Mouse (Mus musculus): ENCODE measurements around the gene Pih1d1. TPM values are rescaled to one million over a fixed set of nuclear protein-coding genes. Genes with fewer than 3 reads are reported as not detected.
"Not testable (repeated sequence)": the region's sequence is repeated elsewhere in the genome, so short reads cannot be mapped to it uniquely, and the experiment has no call there.

Pih1d1 gene
- polyA plus RNA-seq, 1 experiment = 48.7 TPM

DNA sequence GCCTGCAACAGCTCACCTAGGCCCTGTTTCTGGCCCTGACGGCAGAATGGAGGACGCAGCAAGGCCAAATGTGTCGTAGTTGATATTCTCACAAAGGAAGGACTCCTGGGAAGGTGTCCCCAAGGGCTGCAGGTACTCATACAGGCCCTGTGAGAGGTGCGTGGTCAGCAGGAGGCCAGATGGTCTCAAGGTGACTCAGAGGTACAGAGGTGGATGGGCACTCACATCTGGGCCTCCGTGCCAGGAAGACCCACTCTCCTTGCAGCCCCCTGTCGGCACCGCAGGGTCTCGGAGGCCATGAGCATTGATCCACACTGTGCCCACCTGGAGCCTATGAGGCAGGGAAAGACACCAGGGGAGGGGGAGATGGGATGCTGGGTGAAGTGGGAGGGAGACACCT, 8.6 kb upstream of the Pih1d1 start:
- no peak for DNase-seq (ENCODE audit: low read depth in 1 of 2, low spot score in 2 of 2)
- 94% methylated on average over 8 of the region's 8 CpGs for WGBS
- Histone ChIP-seq H3K4me3 (ENCODE audit: extremely low read depth, insufficient read depth, insufficient read length) (no peak overlapping the region), H3K36me3 (ENCODE audit: control insufficient read depth, insufficient read depth, low read length) (peaks cover 32% of the 10 kb centered on the region), H3K27ac (ENCODE audit: insufficient read depth, low read length) (no peak overlapping the region), H3K27me3 (ENCODE audit: control insufficient read depth, insufficient read depth, low read length) (no peaks in the 10 kb centered on the region), H3K4me1 (ENCODE audit: control insufficient read depth, insufficient read depth, insufficient read length) (no peaks in the 10 kb centered on the region; the same call in 1 of the 2 replicates)
- no peak for TF ChIP-seq POLR2A (IDR thresholded peaks at IDR 0.05; ENCODE audit: low read depth, low read length)
- TF ChIP-seq CTCF (IDR thresholded peaks at IDR 0.05; ENCODE audit: extremely low read depth, insufficient read depth, insufficient read length, insufficient replicate concordance) = no peak

DNA sequence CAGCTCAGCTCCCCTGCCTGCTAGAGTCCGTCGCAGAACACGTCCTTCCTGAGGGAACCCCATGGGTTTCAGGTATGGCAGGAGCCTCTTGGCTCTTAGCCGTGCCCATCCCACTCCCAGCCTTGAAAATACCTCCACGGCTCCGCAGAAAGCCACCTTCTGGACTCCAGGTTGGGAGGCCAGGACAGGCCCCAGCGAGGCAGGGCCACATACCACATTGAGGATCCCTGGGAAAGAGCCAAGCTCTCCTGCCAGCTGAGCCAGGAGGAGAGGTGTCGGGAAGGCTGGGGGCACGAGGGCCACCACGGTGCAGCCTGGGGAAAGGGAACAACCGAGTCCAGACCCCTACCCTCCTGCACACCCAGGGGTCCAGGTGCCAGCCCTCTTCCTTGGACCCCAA, 6.8 kb upstream of the Pih1d1 start:
- no peak overlapping the region for H3K27ac ChIP-seq (ENCODE audit: insufficient read depth, low read length)
- H3K4me1 ChIP-seq (ENCODE audit: control insufficient read depth, insufficient read depth, insufficient read length) = no peaks in the 10 kb centered on the region
- no peak overlapping the region for H3K4me3 ChIP-seq (ENCODE audit: extremely low read depth, insufficient read depth, insufficient read length)
- 96% methylated on average over 11 of the region's 11 CpGs for WGBS
- no peak for DNase-seq (ENCODE audit: low read depth in 1 of 2, low spot score in 2 of 2)
- TF ChIP-seq CTCF (IDR thresholded peaks at IDR 0.05; ENCODE audit: extremely low read depth, insufficient read depth, insufficient read length, insufficient replicate concordance) (no peak), POLR2A (IDR thresholded peaks at IDR 0.05; ENCODE audit: low read depth, low read length) (no peak)
- no peaks in the 10 kb centered on the region for H3K27me3 ChIP-seq (ENCODE audit: control insufficient read depth, insufficient read depth, low read length)
- H3K36me3 ChIP-seq (ENCODE audit: control insufficient read depth, insufficient read depth, low read length) = peaks cover 32% of the 10 kb centered on the region

DNA sequence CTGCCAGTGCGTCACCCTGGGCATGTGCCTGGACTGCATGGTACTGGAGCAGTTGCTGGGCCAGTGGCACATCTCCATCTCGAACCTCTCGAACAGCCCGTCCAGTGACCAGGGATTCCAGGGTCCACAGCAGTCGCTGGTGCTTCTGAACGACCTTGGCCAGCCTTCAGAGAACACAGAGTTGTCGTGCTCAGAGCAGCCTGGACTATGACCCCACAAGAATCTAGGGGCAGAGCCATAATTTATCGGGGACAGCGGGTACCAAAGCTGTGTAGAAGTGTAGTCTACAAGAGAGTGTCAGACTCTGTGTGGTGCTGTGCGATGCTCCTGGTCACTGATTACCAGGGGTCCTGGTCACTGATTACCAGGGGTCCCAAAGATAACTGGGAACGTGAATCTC, 6.2 kb upstream of the Pih1d1 start:
- H3K27ac ChIP-seq (ENCODE audit: insufficient read depth, low read length) = no peak overlapping the region

DNA sequence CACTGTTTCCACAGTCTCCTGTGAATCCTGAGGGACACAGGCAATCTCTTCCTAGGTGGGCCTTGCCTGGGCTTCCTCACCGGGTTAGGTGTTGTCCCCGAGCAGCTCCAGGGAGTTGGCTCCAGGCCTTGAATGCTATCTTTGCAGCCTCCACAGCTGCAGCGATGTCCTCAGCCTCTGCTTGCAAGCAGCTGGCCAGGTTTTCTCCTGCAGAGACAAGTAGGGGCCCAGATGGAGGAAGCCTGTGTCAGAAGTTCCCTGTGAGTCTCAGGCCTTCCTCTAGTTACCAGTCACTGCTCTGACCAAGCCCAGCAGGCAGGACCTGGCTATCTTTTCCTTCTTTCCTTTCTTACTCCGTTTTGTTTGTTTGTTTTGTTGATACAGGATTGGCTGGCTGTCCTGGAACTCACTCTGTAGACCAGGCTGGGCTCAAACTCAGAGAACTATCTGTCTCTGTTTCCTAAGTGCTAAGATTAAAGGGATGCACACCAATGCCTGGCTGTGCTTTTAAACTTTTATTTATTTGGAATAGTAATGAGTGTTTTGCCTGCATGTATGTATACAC, 5.5 kb upstream of the Pih1d1 start:
- TF ChIP-seq POLR2A (IDR thresholded peaks at IDR 0.05; ENCODE audit: low read depth, low read length) (no peak), CTCF (IDR thresholded peaks at IDR 0.05; ENCODE audit: extremely low read depth, insufficient read depth, insufficient read length, insufficient replicate concordance) (no peak)
- Histone ChIP-seq H3K27ac (ENCODE audit: insufficient read depth, low read length) (peak overlapping the region; percentile 3; the same call in 1 of the 2 replicates), H3K4me1 (ENCODE audit: control insufficient read depth, insufficient read depth, insufficient read length) (no peaks in the 10 kb centered on the region), H3K4me3 (ENCODE audit: extremely low read depth, insufficient read depth, insufficient read length) (no peak overlapping the region), H3K36me3 (ENCODE audit: control insufficient read depth, insufficient read depth, low read length) (peaks cover 25% of the 10 kb centered on the region), H3K27me3 (ENCODE audit: control insufficient read depth, insufficient read depth, low read length) (no peaks in the 10 kb centered on the region)
- no peak for DNase-seq (ENCODE audit: low read depth in 1 of 2, low spot score in 2 of 2)
- 83% methylated on average over 4 of the region's 4 CpGs for whole genome bisulfite sequencing

More for the DNA sequence above, 6.2 kb upstream of the Pih1d1 start:
- peaks cover 28% of the 10 kb centered on the region for H3K36me3 ChIP-seq (ENCODE audit: control insufficient read depth, insufficient read depth, low read length)
- no peak overlapping the region for H3K4me3 ChIP-seq (ENCODE audit: extremely low read depth, insufficient read depth, insufficient read length)
- no peak for DNase-seq (ENCODE audit: low read depth in 1 of 2, low spot score in 2 of 2)
- H3K27me3 ChIP-seq (ENCODE audit: control insufficient read depth, insufficient read depth, low read length) = no peaks in the 10 kb centered on the region
- TF ChIP-seq CTCF (IDR thresholded peaks at IDR 0.05; ENCODE audit: extremely low read depth, insufficient read depth, insufficient read length, insufficient replicate concordance) = no peak
- no peak for TF ChIP-seq POLR2A (IDR thresholded peaks at IDR 0.05; ENCODE audit: low read depth, low read length)
- H3K4me1 ChIP-seq (ENCODE audit: control insufficient read depth, insufficient read depth, insufficient read length) = no peaks in the 10 kb centered on the region
- WGBS = 95% methylated on average over 11 of the region's 11 CpGs

DNA sequence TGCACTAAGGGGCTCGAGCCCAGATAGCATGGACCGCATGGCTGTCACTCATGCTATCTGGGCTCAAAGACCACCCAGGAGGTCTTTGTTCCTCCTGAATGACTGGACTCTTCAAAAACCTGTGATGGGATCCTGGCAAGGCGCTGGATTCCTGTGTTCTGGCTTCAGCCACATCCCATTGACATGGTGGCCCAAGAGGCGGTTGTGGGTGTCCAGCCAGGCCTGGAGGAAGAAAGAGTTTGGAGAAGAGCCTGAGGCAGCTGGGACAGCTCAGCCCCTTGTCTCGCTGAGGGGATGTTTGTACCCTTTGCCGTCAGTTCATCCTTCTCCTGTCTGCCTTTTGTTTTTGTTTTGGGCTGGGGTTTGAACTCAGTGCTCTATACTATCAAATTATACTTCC, 4.6 kb upstream of the Pih1d1 start:
- H3K4me1 ChIP-seq (ENCODE audit: control insufficient read depth, insufficient read depth, insufficient read length) = no peaks in the 10 kb centered on the region
- H3K4me3 ChIP-seq (ENCODE audit: extremely low read depth, insufficient read depth, insufficient read length) = no peak overlapping the region
- H3K36me3 ChIP-seq (ENCODE audit: control insufficient read depth, insufficient read depth, low read length) = peaks cover 19% of the 10 kb centered on the region
- WGBS = 90% methylated on average over 6 of the region's 6 CpGs
- DNase-seq (ENCODE audit: low read depth in 1 of 2, low spot score in 2 of 2) = no peak
- TF ChIP-seq CTCF (IDR thresholded peaks at IDR 0.05; ENCODE audit: extremely low read depth, insufficient read depth, insufficient read length, insufficient replicate concordance) (no peak), POLR2A (IDR thresholded peaks at IDR 0.05; ENCODE audit: low read depth, low read length) (no peak)
- H3K27me3 ChIP-seq (ENCODE audit: control insufficient read depth, insufficient read depth, low read length) = no peaks in the 10 kb centered on the region
- H3K27ac ChIP-seq (ENCODE audit: insufficient read depth, low read length) = peak overlapping the region; percentile 15; the same call in 1 of the 2 replicates

DNA sequence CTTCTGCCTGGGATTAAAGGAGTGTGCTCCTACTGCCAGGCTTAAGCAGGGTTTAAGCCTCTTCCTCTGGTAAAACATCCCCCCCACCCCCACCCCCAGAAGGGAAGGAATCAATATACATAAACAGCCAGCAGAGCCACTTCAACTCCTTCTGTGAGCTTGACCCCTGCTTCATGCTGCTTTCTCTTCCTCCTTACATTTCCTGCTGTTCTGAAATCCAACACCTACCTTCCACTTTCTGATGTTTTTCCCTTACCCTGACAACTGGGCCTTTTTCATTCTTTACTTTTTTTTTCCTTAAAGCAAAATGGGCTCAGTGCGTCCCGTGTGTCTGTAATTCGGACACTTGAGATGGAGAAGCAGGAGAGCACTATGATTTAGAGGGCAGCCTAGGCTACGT, 3.8 kb upstream of the Pih1d1 start:
- WGBS = 77% methylated on average over 4 of the region's 4 CpGs
- peak overlapping the region; percentile 25 for H3K27ac ChIP-seq (ENCODE audit: insufficient read depth, low read length)
- H3K4me3 ChIP-seq (ENCODE audit: extremely low read depth, insufficient read depth, insufficient read length) = no peak overlapping the region
- DNase-seq (ENCODE audit: low read depth in 1 of 2, low spot score in 2 of 2) = no peak
- TF ChIP-seq POLR2A (IDR thresholded peaks at IDR 0.05; ENCODE audit: low read depth, low read length) (no peak), CTCF (IDR thresholded peaks at IDR 0.05; ENCODE audit: extremely low read depth, insufficient read depth, insufficient read length, insufficient replicate concordance) (no peak)
- no peaks in the 10 kb centered on the region for H3K27me3 ChIP-seq (ENCODE audit: control insufficient read depth, insufficient read depth, low read length)
- H3K4me1 ChIP-seq (ENCODE audit: control insufficient read depth, insufficient read depth, insufficient read length) = no peaks in the 10 kb centered on the region; the same call in 1 of the 2 replicates
- peaks cover 17% of the 10 kb centered on the region for H3K36me3 ChIP-seq (ENCODE audit: control insufficient read depth, insufficient read depth, low read length)

DNA sequence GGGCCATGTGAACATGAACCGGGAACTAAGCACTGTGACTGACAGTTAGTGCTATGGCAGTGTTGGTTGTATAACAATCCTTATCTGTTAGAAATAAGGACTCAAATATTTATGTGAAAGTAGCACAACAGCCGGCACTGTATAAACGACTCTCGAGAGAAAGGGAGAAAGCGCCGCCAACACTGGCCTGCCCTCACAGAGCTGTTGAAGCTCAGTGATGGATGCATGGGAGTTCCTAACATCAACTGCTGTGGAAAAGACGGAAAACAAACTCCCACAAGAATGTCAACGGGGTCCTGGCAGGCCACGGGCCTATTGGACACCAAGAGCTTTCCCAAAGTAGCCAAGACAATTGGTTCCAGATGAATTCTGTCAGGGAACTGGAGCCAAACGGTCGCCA, 2.8 kb upstream of the Pih1d1 start:
- H3K36me3 ChIP-seq (ENCODE audit: control insufficient read depth, insufficient read depth, low read length) = peaks cover 12% of the 10 kb centered on the region
- H3K4me3 ChIP-seq (ENCODE audit: extremely low read depth, insufficient read depth, insufficient read length) = no peak overlapping the region
- no peak for TF ChIP-seq POLR2A (IDR thresholded peaks at IDR 0.05; ENCODE audit: low read depth, low read length)
- no peak for TF ChIP-seq CTCF (IDR thresholded peaks at IDR 0.05; ENCODE audit: extremely low read depth, insufficient read depth, insufficient read length, insufficient replicate concordance)
- no peaks in the 10 kb centered on the region; the same call in 1 of the 2 replicates for H3K4me1 ChIP-seq (ENCODE audit: control insufficient read depth, insufficient read depth, insufficient read length)
- H3K27ac ChIP-seq (ENCODE audit: insufficient read depth, low read length) = no peak overlapping the region
- 77% methylated on average over 11 of the region's 11 CpGs for WGBS
- no peaks in the 10 kb centered on the region for H3K27me3 ChIP-seq (ENCODE audit: control insufficient read depth, insufficient read depth, low read length)
- no peak for DNase-seq (ENCODE audit: low read depth in 1 of 2, low spot score in 2 of 2)

DNA sequence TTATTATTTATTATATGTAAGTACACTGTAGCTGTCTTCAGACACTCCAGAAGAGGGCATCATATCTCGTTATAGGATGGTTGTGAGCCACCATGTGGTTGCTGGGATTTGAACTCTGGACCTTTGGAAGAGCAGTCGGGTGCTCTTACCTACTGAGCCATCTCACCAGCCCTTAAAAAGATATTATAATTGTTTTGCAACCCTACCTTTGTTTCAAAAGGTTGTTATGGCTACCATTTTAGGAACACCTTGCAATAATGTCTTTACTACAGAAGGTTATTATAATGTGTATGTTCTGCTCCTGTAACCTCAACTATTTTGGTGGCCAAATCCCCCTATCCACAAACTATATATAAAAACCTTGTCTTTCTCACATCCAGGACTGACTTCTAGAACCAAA, 1.1 kb upstream of the Pih1d1 start:
- WGBS = 84% methylated on average over 2 of the region's 2 CpGs
- not testable (repeated sequence) for H3K27ac ChIP-seq (ENCODE audit: insufficient read depth, low read length); H3K27me3 ChIP-seq (ENCODE audit: control insufficient read depth, insufficient read depth, low read length); H3K4me3 ChIP-seq (ENCODE audit: extremely low read depth, insufficient read depth, insufficient read length); H3K4me1 ChIP-seq (ENCODE audit: control insufficient read depth, insufficient read depth, insufficient read length); DNase-seq (ENCODE audit: low read depth in 1 of 2, low spot score in 2 of 2); H3K36me3 ChIP-seq (ENCODE audit: control insufficient read depth, insufficient read depth, low read length)
